ENCODE assay signal across 8 mouse cellular contexts in genomic region chr5:149375889-149376212, GRCm38 (mm10). TPM values are rescaled to one million over a fixed set of nuclear protein-coding genes. Genes with fewer than 3 reads are reported as not detected.
DNase-seq lines count a peak whose midpoint lies in the region; ATAC-seq lines count a peak whose summit lies in the region.

No protein-coding gene starts in this region.

- H3K27me3 ChIP-seq in intestine, embryonic 16.5 days (replicated peaks; ENCODE audit: control insufficient read depth, insufficient read depth, low read length), result no peaks in the 10 kb centered on the region
- peaks cover 20% of the 10 kb centered on the region for H3K27me3 ChIP-seq in midbrain, embryonic 10.5 days (ENCODE audit: low read depth, poor library complexity, severe bottlenecking)

- intact Hi-C loops in left cerebral cortex, postnatal 25 days (cut with DNase I), result no loop called here

- no peak overlapping the region for H3K9ac ChIP-seq in intestine, embryonic 16.5 days (ENCODE audit: low read depth, low read length)

- DNase-seq in adrenal gland, adult 2 months, result peak; percentile 84
- DNase-seq in embryo, embryonic 11.5 days (ENCODE audit: low read depth, low spot score), result peak; percentile 88
- DNase-seq in gastrocnemius, postnatal 4 days (ENCODE audit: low spot score in 2 of 2), result peak; percentile 83 to 89
- DNase-seq in left cerebral cortex, postnatal 25 days (ENCODE audit: low spot score in 2 of 2), result peak; percentile 87 to 91
- DNase-seq in midbrain, embryonic 10.5 days (ENCODE audit: low spot score), result peak; percentile 91
- DNase-seq in right cerebral cortex, postnatal 36 days (ENCODE audit: low spot score in 2 of 2), result peak; percentile 66 to 70
- peak; percentile 80 to 92 for DNase-seq in urinary bladder, postnatal 4 days (ENCODE audit: low spot score in 2 of 2)

- H3K36me3 ChIP-seq in intestine, embryonic 16.5 days (ENCODE audit: control insufficient read depth, insufficient read depth, low read length), result no peaks in the 10 kb centered on the region
- H3K36me3 ChIP-seq in midbrain, embryonic 10.5 days, result no peaks in the 10 kb centered on the region

- no peak overlapping the region for H3K27ac ChIP-seq in intestine, embryonic 16.5 days (ENCODE audit: low read length)
- H3K27ac ChIP-seq in midbrain, embryonic 10.5 days (replicated peaks), result peak overlapping the region; percentile 82

- no peak overlapping the region for H3K4me2 ChIP-seq in intestine, embryonic 16.5 days (ENCODE audit: low read depth, low read length)

- peaks cover 30% of the 10 kb centered on the region for H3K4me1 ChIP-seq in intestine, embryonic 16.5 days (ENCODE audit: control insufficient read depth, insufficient read depth, low read length)
- peaks cover 76% of the 10 kb centered on the region for H3K4me1 ChIP-seq in midbrain, embryonic 10.5 days

- no peaks in the 10 kb centered on the region for H3K9me3 ChIP-seq in intestine, embryonic 16.5 days (ENCODE audit: control insufficient read depth, low read length)
- H3K9me3 ChIP-seq in midbrain, embryonic 10.5 days (replicated peaks), result no peaks in the 10 kb centered on the region

- under 1% methylated on average over 8 of the region's 8 CpGs for WGBS in intestine, embryonic 16.5 days
- WGBS in midbrain, embryonic 10.5 days, result 2% methylated on average over 8 of the region's 8 CpGs

- ATAC-seq in intestine, embryonic 16.5 days, result peak; percentile 72

- H3K4me3 ChIP-seq in intestine, embryonic 16.5 days (ENCODE audit: low read length), result no peak overlapping the region
- H3K4me3 ChIP-seq in midbrain, embryonic 10.5 days, result no peak overlapping the region

RNA-seq across cellular contexts. Expression of gene Medag, which starts 35.7 kb away (rescaled TPM):
- total RNA-seq in adrenal gland, adult 2 months (2021), result 1 to 10 TPM; 3.4 to 8.8 TPM
- 4.1 and 4.6 TPM in 2 replicates for polyA plus RNA-seq in adrenal gland, adult 2 months (2012; rRNA removed)
- total RNA-seq in gastrocnemius, postnatal 4 days (2021), result 10 to 100 TPM; 32.1 to 36.4 TPM
- 1.8 and 2.0 TPM in 2 replicates for polyA plus RNA-seq in intestine, embryonic 16.5 days (2015; fragmentation: Nextera tagmentation; extraction: Ambion mirVana)
- 10 to 100 TPM; 12.7 to 14.5 TPM for total RNA-seq in left cerebral cortex, postnatal 25 days (2021)
- polyA plus RNA-seq in midbrain, embryonic 10.5 days (2016; fragmentation: Nextera tagmentation; extraction: Ambion mirVana), result 0.32 and 0.57 TPM in 2 replicates
